Mouse (Mus musculus): ENCODE measurements around the gene Arpc2.

GRCm38 (mm10) chr1:74275015-74275414 is 39.1 kb downstream of the Arpc2 start:
- TF ChIP-seq CTCF (IDR thresholded peaks at IDR 0.05; ENCODE audit: low read depth, low read length) (no peak), POLR2A (IDR thresholded peaks at IDR 0.05; ENCODE audit: insufficient read depth, low read length) (no peak)

Measured in ES-Bruce4 (cell line).